Mouse (Mus musculus) limb, embryonic 12.5 days (tissue): ENCODE measurements around the gene Smyd3. TPM values are rescaled to one million over a fixed set of nuclear protein-coding genes. Genes with fewer than 3 reads are reported as not detected.

Experiments
- ATAC-seq: fragments of 200-750 bp; cut with Nextera tagmentation; 2 replicates; pipeline ENCODE4 v1.8.0; 2017; ENCODE audit warnings: low read depth, moderate TSS enrichment; ENCODE audit not compliant: insufficient number of reproducible peaks, insufficient read depth, low FRiP score, low TSS enrichment
- H3K27ac ChIP-seq: fragments of 300-500 bp; sonication (generic); 2 replicates; pipeline ENCODE4 v1.5.1; 2016; ENCODE audit warnings: mild to moderate bottlenecking, moderate library complexity
- H3K27me3 ChIP-seq: fragments of 300-500 bp; sonication (generic); 2 replicates; pipeline ENCODE4 v1.6.1; 2016; ENCODE audit warnings: mild to moderate bottlenecking, moderate library complexity
- H3K36me3 ChIP-seq: fragments of 300-500 bp; sonication (generic); 2 replicates; pipeline ENCODE4 v1.6.1; 2016; ENCODE audit warnings: mild to moderate bottlenecking, moderate library complexity
- H3K4me1 ChIP-seq: fragments of 300-500 bp; sonication (generic); replicated peaks from 2 replicates; pipeline ENCODE4 v1.6.1; 2016
- H3K4me2 ChIP-seq: fragments of 300-500 bp; sonication (generic); 2 replicates; pipeline ENCODE4 v1.6.1; 2016; ENCODE audit warnings: mild to moderate bottlenecking, moderate library complexity
- H3K4me3 ChIP-seq: fragments of 300-500 bp; sonication (generic); replicated peaks from 2 replicates; pipeline ENCODE4 v1.5.1; 2016; ENCODE audit warnings: mild to moderate bottlenecking
- H3K9ac ChIP-seq: fragments of 300-500 bp; sonication (generic); replicated peaks from 2 replicates; pipeline ENCODE4 v1.6.1; 2016; ENCODE audit warnings: mild to moderate bottlenecking, moderate library complexity
- H3K9me3 ChIP-seq: fragments of 300-500 bp; sonication (generic); 2 replicates; pipeline ENCODE4 v1.6.1; 2016; ENCODE audit warnings: mild to moderate bottlenecking, moderate library complexity
- WGBS: fragments of 180-500 bp; shearing (Covaris S2); methylation state at CpG from one replicate; pipeline ENCODE4 v1.1.7; 2016; 5-methylcytosine and 5-hydroxymethylcytosine counted together
- polyA plus RNA-seq: library from polyadenylated mRNA; unstranded; fragments of >200 nt; fragmentation: Nextera tagmentation; extraction: Ambion mirVana; gene quantifications from 2 replicates; pipeline ENCODE4 v1.2.1, GENCODE M21; 2016

Smyd3 gene
- polyA plus RNA-seq, 1 experiment from 2014 or later: 26.5 TPM

- Histone ChIP-seq H3K27ac (no peak overlapping the region), H3K4me2 (no peak overlapping the region), H3K4me3 (no peak overlapping the region), H3K27me3 (no peaks in the 10 kb centered on the region), H3K4me1 (peaks cover 40% of the 10 kb centered on the region), H3K9ac (no peak overlapping the region), H3K36me3 (no peaks in the 10 kb centered on the region), H3K9me3 (no peaks in the 10 kb centered on the region)
- 78% methylated on average over 7 of the region's 7 CpGs for WGBS
- no peak; the same call in 1 of the 2 replicates for ATAC-seq
Observed at GRCm38 (mm10) chr1:179054385-179055116, 463.3 kb downstream of the Smyd3 start.

GRCm38 (mm10) chr1:179052545-179053180 is 465.2 kb downstream of the Smyd3 start:
- 91% methylated on average over 6 of the region's 6 CpGs for WGBS

GRCm38 (mm10) chr1:179047931-179048596 is 469.8 kb downstream of the Smyd3 start:
- peak; percentile 59; the same call in 1 of the 2 replicates for ATAC-seq
- no peaks in the 10 kb centered on the region for H3K27me3 ChIP-seq
- no peak overlapping the region for H3K9ac ChIP-seq
- H3K4me2 ChIP-seq: no peak overlapping the region
- H3K27ac ChIP-seq: no peak overlapping the region
- no peak overlapping the region for H3K4me3 ChIP-seq
- H3K4me1 ChIP-seq: peaks cover 22% of the 10 kb centered on the region
- no peaks in the 10 kb centered on the region for H3K36me3 ChIP-seq
- 93% methylated on average over 13 of the region's 13 CpGs for WGBS
- H3K9me3 ChIP-seq: no peaks in the 10 kb centered on the region

More at GRCm38 (mm10) chr1:179052545-179053180, 465.2 kb downstream of the Smyd3 start:
- no peaks in the 10 kb centered on the region for H3K27me3 ChIP-seq
- peaks cover 22% of the 10 kb centered on the region for H3K4me1 ChIP-seq
- no peak overlapping the region for H3K9ac ChIP-seq
- H3K9me3 ChIP-seq: no peaks in the 10 kb centered on the region
- no peaks in the 10 kb centered on the region for H3K36me3 ChIP-seq
- H3K27ac ChIP-seq: no peak overlapping the region
- no peak overlapping the region for H3K4me2 ChIP-seq
- no peak for ATAC-seq
- H3K4me3 ChIP-seq: no peak overlapping the region

- Histone ChIP-seq H3K4me3 (no peak overlapping the region), H3K4me2 (no peak overlapping the region), H3K9me3 (no peaks in the 10 kb centered on the region), H3K36me3 (no peaks in the 10 kb centered on the region), H3K27me3 (no peaks in the 10 kb centered on the region), H3K4me1 (peaks cover 34% of the 10 kb centered on the region), H3K9ac (no peak overlapping the region), H3K27ac (no peak overlapping the region)
- 81% methylated on average over 17 of the region's 17 CpGs for WGBS
- no peak for ATAC-seq
Observed at GRCm38 (mm10) chr1:179045856-179046714, 471.8 kb downstream of the Smyd3 start.

- H3K4me2 ChIP-seq: no peak overlapping the region
- H3K27me3 ChIP-seq: no peaks in the 10 kb centered on the region
- peak overlapping the region; percentile 23; the same call in 1 of the 2 replicates for H3K27ac ChIP-seq
- WGBS: 83% methylated on average over 5 of the region's 5 CpGs
- peaks cover 36% of the 10 kb centered on the region for H3K4me1 ChIP-seq
- H3K4me3 ChIP-seq: no peak overlapping the region
- H3K9ac ChIP-seq: no peak overlapping the region
- no peak for ATAC-seq
- H3K9me3 ChIP-seq: no peaks in the 10 kb centered on the region
- no peaks in the 10 kb centered on the region for H3K36me3 ChIP-seq
Observed at GRCm38 (mm10) chr1:179044165-179044564, 473.7 kb downstream of the Smyd3 start.

GRCm38 (mm10) chr1:179043644-179044043 is 474.2 kb downstream of the Smyd3 start:
- Histone ChIP-seq H3K4me1 (peaks cover 36% of the 10 kb centered on the region), H3K27me3 (no peaks in the 10 kb centered on the region), H3K36me3 (no peaks in the 10 kb centered on the region), H3K4me3 (no peak overlapping the region), H3K27ac (0 out of 2 replicates have a peak overlapping the region, but pooled peaks have one; percentile 23), H3K4me2 (no peak overlapping the region), H3K9me3 (no peaks in the 10 kb centered on the region), H3K9ac (no peak overlapping the region)
- no peak for ATAC-seq
- WGBS: 63% methylated on average over 12 of the region's 12 CpGs

- H3K9me3 ChIP-seq: no peaks in the 10 kb centered on the region
- no peak overlapping the region for H3K9ac ChIP-seq
- H3K4me2 ChIP-seq: no peak overlapping the region
- H3K27me3 ChIP-seq: no peaks in the 10 kb centered on the region
- H3K4me3 ChIP-seq: no peak overlapping the region
- H3K4me1 ChIP-seq: peaks cover 36% of the 10 kb centered on the region
- 87% methylated on average over 8 of the region's 8 CpGs for WGBS
- H3K36me3 ChIP-seq: no peaks in the 10 kb centered on the region
- peak overlapping the region; percentile 12; the same call in 1 of the 2 replicates for H3K27ac ChIP-seq
- ATAC-seq: no peak
Observed at GRCm38 (mm10) chr1:179041905-179042337, 475.9 kb downstream of the Smyd3 start.

- WGBS: 87% methylated on average over 14 of the region's 14 CpGs
- no peaks in the 10 kb centered on the region for H3K27me3 ChIP-seq
- no peak overlapping the region for H3K9ac ChIP-seq
- H3K4me2 ChIP-seq: no peak overlapping the region
- H3K9me3 ChIP-seq: no peaks in the 10 kb centered on the region
- no peaks in the 10 kb centered on the region for H3K36me3 ChIP-seq
- no peak overlapping the region for H3K4me3 ChIP-seq
- H3K4me1 ChIP-seq: peaks cover 36% of the 10 kb centered on the region
- no peak for ATAC-seq
- peak overlapping the region; percentile 12; the same call in 1 of the 2 replicates for H3K27ac ChIP-seq
Observed at GRCm38 (mm10) chr1:179041231-179041904, 476.5 kb downstream of the Smyd3 start.

GRCm38 (mm10) chr1:179038801-179039200 is 479.0 kb downstream of the Smyd3 start:
- no peak overlapping the region for H3K4me3 ChIP-seq
- H3K4me2 ChIP-seq: no peak overlapping the region
- WGBS: 91% methylated on average over 4 of the region's 4 CpGs

GRCm38 (mm10) chr1:179032947-179033346 is 484.9 kb downstream of the Smyd3 start:
- 95% methylated on average over 2 of the region's 2 CpGs for WGBS
- H3K36me3 ChIP-seq: no peaks in the 10 kb centered on the region
- no peak overlapping the region for H3K9ac ChIP-seq
- H3K9me3 ChIP-seq: no peaks in the 10 kb centered on the region
- no peak overlapping the region for H3K4me2 ChIP-seq
- no peaks in the 10 kb centered on the region for H3K27me3 ChIP-seq
- H3K27ac ChIP-seq: no peak overlapping the region
- no peak overlapping the region for H3K4me3 ChIP-seq
- ATAC-seq: no peak
- H3K4me1 ChIP-seq: no peaks in the 10 kb centered on the region

More at GRCm38 (mm10) chr1:179038801-179039200, 479.0 kb downstream of the Smyd3 start:
- Histone ChIP-seq H3K9me3 (no peaks in the 10 kb centered on the region), H3K27ac (no peak overlapping the region), H3K27me3 (no peaks in the 10 kb centered on the region), H3K4me1 (peaks cover 21% of the 10 kb centered on the region), H3K36me3 (no peaks in the 10 kb centered on the region), H3K9ac (no peak overlapping the region)
- no peak for ATAC-seq
